Mouse (Mus musculus): Measurements from ENCODE around the gene Polr3b.

Gene Polr3b

GRCm38 (mm10) chr10:84711940-84712339 lies 89.8 kb downstream of the Polr3b start:
- no peak for DNase-seq

DNA sequence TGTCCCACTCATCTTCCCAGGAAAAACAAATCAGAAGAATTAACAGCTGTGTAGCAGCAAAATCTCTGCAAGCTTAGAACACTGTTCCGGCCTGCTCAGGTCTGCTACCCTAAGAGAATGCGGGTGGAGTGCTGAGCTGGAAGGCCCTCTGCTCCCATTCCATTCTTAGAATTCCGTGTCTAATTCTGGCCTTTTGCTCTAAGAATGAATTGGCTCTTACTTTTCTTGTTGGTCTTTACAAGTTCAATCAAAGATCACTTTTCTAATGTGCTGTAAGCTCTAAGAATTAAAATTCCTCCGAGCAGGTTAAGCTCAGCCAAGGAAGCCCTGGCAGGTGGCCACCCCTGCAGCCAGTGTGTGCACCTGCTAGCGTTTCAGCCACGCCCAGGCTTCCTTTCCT lies 90.4 kb downstream of the Polr3b start:
- no peak for DNase-seq

DNA sequence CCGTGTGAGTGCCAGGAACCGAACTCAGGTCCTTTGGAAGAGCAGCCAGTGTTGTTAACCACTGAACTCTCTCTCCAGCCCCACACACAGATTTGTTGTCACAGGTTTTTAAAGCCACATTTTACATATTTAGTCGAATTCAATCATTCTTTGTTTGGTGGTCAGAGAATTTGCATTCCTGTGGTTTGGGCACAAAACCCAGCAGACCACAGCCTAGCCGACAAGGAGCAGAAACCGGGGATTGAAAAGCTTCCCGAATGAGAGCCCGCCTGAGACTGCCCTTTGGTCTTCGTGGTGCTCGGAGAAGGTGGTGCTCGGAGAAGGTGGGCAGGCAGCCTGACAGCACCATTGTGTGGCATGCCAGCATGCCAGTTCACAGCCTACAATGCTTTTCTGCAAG lies 91.0 kb downstream of the Polr3b start:
- DNase-seq: no peak

- DNase-seq: no peak
Measured at GRCm38 (mm10) chr10:84715639-84716038, 93.5 kb downstream of the Polr3b start.

DNA sequence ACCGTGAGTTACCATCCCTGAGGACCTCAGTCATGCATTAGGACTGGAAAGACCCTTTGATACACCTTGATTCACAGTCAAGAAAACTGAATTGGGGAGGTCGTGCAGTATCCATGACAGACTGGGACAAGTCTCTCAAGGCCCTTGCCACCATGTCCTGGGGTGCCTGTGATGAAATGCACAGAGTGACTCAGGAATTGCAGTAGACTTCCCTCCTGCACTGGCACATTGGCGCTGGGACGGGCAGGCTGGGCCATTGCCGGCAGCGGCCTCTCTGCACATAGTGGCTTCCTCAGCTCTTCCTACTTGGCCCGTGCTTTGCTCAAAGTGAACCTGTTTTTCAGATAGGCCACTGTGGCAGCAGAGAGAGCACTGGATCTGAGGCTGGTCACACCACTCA lies 94.5 kb downstream of the Polr3b start:
- DNase-seq: no peak

DNA sequence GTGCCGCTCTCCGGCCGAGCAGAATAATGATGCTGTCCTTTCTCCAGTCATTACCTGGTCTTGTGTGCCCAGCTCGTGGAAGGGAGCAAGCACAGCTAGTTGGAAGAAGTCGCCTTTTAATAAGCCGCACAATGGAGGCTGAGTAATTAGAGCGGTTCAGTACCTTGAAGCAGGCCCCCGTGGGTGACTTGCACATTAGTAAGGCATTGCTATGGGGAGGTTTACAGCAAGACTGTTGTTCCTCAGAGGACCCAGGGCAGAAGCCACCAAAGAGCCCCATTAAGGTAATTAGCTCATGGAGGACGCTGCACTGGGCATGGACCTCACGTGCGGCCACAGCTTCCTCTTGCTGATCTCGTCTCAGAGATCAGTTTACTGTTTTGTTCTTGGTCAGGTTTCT lies 100.6 kb downstream of the Polr3b start:
- no peak for DNase-seq

DNA sequence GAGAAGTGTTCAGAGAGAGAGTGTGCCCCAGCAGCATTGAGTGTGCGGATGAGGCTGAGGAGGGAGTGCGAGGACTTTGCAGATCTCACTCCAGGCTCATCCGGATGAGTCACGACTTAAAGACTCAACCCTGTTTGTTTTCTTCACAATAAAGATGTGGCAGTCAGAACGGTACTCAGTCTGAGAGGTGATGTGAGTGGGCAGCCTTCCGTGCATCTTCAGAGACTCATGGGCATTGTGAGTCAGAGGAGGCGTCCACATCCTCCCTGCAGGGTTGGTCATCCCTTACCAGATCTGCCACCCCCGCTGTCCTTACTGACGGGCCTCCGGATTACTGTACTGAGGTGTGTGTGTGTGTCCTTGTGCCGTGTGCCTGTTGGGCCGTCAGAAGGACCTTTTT lies 104.9 kb downstream of the Polr3b start:
- no peak for DNase-seq

GRCm38 (mm10) chr10:84727760-84728159 lies 105.7 kb downstream of the Polr3b start:
- no peak for DNase-seq

DNA sequence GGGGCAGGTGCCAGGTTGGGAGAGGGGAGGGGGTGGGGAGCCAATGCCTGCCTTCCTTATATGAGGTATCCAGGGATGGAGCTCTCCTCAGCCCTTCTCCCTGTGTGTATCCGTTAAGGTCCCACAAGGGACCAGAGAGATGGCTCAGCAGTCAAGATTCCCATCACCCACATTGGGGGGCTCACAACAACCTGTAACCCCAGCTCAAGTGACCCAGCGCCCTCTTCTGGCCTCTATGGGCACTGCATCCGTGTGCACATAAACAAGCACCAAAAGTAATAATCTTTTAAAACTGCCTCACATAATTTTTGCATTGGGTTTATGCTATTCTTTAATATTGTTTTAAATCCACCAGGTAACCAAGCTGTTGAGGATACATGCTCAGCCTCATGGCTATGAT lies 108.0 kb downstream of the Polr3b start:
- DNase-seq: no peak

GRCm38 (mm10) chr10:84730956-84731355 lies 108.9 kb downstream of the Polr3b start:
- no peak for DNase-seq

DNA sequence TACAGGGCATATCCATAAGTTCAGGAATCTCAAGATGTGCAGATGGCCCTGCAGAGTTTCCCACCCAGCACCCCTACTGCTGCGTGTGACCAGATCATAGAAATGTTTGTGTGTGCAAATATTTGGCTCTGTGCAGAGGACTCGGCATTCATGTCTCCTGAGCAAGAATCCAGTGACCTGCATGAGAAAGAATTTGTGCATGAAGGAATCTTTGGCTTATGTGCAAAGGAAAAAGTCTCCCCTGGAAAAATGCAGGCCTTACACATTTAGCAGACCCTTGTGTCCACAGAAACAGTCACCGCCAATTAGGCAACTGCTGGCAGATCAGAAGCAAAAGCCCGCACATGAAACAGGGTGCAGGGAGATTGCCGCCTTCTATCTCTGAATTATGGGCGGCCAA lies 111.4 kb downstream of the Polr3b start:
- no peak for DNase-seq

DNA sequence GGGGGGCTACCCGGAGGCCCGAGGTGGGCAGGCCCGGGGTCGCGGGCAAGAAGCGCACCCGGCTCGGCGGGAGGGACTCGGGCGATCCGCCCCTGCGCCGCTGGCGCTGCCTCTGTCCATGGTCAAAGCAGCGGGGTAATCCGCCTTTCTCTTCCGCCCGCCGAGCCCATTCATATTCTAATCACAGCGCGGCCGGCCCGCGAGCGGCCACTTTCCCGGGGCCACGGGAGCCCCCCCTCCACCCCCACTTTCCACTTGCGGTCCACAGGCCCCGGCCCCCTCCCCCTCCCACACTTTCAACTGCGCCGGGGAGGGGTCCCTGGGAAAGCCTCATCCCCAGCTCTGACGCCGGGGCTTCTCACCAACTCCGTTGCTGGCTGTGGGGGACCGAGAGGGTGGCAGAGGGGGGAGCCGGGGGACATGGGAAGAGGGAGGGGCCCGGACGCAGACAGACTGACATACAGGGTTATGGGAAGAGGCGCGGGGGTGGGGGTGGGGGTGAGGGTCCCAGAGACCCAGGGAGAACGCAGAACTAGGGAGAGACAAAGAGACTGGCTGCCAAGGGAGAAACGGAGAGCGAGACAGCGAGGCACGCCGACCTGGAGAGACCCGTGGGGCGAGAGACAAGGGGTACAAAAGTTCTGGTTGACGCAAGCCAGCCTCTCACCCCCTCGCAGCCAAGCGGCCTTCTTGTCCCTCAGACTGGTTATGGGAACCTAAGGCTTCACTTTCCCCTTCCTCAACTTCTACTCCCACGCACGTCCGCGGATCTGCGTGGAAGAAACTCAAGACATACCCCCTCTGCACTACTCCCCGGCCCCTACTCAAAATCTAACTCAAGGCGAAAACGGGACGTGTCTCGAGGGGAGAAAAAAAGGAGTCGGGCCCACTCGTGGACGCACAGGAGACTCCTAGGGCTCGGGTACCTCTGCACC lies 133.0 kb downstream of the Polr3b start:
- no peak for DNase-seq

DNA sequence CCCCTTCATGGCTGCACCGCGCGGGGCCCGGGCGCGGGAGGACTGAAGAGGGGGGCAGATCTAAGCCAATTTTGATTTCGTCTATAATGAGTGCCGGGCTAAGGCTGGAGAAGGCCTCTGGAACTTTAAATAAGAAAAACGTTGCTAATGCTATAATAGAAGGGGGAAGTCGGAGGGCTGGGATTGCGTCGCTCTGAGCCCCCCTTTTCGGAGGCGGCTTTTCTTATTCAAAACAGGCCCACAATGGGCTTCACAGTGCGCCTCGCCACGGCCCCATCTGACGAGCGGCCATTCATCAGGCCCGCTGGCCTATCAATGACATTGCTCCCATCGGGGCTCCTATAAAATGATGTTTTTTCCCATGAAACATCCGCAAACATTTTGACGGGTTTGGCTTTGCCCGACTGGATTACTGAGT lies 133.7 kb downstream of the Polr3b start, which contains the start of gene Rfx4:
Rfx4 (plus strand) TSS at position 277 of the 418 bp plus-strand sequence.
- DNase-seq: no peak

GRCm38 (mm10) chr10:84756435-84757095 lies 134.5 kb downstream of the Polr3b start:
- DNase-seq: no peak

DNA sequence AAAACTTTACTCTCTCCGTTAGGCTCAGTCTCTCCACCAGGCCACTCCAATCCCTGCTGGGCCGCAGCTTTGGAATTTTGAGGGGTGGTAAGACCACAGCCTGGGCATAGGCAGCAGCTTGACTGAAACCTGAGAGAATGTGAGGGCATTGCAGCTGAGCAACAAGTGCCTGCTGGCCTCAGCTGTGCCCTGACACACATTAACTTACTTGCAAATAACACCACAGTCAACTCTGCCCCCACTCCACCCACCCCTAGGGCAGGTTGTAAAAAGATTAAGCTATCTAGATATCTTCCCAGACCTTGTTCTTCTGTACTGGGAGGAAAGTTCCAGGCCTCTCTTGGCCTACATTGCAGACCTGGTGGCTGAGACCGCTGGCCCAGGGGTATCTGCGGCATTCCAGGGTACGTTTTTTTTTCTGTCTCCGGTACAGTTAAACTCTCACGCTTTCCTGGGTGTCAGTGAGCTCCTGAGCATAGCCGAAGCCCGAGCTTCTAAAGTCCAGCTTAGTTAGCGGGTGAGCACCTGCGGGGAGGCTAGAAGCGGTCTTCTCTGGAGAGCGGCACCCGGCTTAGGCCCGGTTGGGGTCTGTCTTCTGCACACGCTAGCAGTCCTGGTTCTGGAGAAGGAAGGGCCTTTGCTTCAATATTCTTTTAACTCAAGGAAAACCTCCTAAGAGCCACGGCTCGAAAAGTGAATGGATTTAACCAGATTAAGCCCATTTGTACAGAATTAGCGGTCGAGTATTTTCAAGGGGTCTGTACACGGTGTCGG lies 135.5 kb downstream of the Polr3b start:
- DNase-seq: no peak

DNA sequence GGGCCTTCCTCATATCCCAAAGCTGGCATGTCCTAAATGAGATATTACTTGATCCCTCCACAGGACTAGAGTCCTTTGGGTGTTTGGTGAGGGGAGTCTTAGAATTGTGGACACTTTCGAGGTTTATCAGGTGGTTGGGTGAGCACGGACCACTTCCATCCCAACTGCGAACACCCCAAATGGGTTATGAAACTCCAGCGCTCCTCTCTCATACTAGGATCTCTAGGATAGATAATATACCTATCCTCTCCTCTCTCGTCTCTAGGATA lies 136.0 kb downstream of the Polr3b start:
- DNase-seq: no peak

DNA sequence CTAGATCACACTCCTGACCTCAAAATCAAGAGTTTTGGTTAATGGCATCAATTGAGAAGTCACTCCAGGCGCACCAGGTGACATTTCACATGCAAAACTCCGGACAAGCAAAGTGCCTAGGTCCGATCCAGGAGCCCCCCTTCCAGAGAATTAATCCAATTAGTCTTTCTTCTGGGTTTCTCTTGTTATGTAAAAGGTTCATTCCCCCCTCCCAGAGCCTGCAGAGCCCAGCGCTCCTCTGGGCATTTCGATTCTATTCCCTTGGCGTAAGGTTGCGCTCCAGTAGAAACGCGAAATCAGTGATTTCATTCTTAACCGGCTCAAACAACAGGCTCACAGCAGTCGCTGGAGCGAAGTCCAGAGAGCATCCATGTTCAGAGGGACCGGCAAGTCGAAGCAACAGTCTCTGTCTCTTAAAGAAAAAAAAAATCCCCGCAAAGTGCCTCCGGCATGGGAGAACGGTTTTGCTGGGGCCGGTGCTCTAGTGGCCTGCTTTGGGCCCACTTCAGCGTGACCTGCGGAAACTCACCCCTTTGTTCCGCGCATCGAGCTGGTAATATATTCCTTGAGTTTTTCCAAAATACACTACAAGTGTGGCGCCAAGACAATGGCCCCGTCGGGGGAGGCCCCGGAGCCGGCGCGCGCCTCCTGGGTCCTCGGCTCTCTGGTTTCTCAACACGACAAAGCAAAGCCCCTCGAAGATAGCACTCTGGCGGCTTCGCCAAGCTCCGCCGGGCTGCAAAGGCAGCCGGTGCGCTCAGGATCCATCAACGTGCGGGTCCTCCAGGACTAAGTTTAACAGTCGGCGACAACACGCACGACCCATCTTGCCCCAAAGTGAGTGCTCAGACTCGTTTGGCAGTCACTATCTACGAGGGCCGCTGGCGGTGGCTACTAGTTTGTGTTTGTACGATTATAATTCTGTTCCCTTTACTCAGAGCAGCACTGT lies 136.7 kb downstream of the Polr3b start:
- no peak for DNase-seq

- DNase-seq: no peak
Measured at GRCm38 (mm10) chr10:84759511-84760117, 137.5 kb downstream of the Polr3b start.

- no peak for DNase-seq
Measured at GRCm38 (mm10) chr10:84760118-84761111, 138.3 kb downstream of the Polr3b start.

DNA sequence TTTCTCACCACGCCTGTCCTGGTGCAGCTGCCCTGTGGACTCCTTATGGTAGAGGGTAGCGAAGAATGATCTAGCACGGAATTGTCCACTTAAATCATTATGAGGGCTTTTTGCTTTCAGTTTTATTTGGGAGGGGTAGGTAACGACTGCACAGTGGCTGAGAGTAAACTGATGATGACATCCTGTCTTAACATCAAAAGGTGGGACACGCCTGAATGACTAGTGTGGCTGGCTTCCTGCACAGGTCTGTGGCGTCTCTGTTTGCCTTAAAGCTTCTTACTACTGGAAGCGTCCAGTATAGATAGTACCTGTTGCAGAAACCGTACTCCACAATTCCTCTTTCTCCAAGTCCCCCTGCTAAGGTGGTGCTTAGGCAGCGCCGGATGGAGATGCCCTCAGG lies 146.7 kb downstream of the Polr3b start:
- no peak for DNase-seq

All from cerebellum, adult 11 months (tissue).